Mouse (Mus musculus): ENCODE data around the gene Ndufc1.

DNA sequence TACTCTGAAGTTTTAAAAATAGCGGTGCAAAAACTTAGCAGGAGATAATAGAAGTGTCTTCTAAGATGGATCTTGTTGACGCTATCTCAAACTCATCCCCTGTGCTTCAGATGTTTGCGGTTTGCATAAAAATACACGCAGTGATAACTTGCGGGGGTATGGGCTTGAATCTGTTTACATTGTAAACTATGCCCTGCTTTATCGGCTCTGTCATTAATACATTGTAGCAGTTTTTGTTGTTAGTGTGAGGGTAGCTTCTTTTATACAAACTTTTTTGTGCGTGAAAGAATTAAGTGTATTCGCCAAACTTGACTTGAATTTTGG lies 8.3 kb upstream of the Ndufc1 start:
- TF ChIP-seq POLR2A (IDR thresholded peaks at IDR 0.05; ENCODE audit: control insufficient read depth, low read depth, low read length) (no peak), CTCF (IDR thresholded peaks at IDR 0.05; ENCODE audit: control insufficient read depth, insufficient read depth, insufficient replicate concordance, low read depth, low read length) (no peak)
